Mouse (Mus musculus): ENCODE measurements at regions not wholly inside any gene's neighbourhood (a gene's known extent, or its start where the extent isn't known, plus 50 kb on each side); places are given as distances from the start of the nearest gene placed in this dataset.

DNA sequence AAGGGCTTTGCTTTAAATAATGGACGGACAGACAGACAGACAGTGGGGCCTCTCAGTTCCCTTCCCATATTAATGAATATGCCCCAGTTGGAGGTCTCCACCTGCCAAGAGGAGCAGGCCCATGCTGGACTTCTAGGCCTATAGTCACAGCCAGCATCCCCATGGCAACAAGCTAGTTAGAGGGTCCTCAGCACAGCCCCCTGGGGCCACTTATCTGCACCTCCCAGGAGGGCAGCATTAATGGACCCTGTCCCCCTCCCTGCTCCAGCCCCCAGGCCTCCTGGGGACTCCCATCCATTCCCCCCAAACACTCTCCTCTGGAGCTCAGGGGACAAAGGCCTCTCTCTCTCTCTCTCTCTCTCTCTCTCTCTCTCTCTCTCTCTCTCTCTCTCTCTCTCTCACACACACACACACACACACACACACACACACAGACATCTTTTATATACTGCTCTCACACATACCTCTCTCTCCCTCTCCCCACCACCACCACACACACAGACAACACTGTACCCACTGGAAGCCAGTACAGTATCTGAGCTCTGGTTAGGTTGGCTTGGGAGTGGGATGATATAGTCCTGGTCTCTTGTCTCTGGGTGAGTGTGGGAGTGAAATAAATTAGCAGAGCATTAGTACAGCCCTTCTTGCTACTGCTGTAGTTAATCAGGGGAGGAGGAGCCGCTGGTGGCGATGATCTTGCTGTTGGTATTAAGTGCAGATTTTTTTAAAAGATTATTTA, 127.7 kb downstream of the Mrm1 start:
- Histone ChIP-seq H3K4me3 (no peak overlapping the region), H3K36me3 (no peaks in the 10 kb centered on the region), H3K9me3 (0 out of 2 replicates have a peak, but pooled peaks cover 6% of the 10 kb centered on the region), H3K4me1 (replicated peaks) (peaks cover 27% of the 10 kb centered on the region), H3K27me3 (ENCODE audit: insufficient read depth, poor library complexity, severe bottlenecking) (peaks cover 34% of the 10 kb centered on the region), H3K27ac (peak overlapping the region; percentile 67)
- DNase-seq (ENCODE audit: low spot score), result no peak
- WGBS, result 58% methylated on average over 3 of the region's 3 CpGs

GRCm38 (mm10) chr11:84686473-84686872, 132.8 kb downstream of the Mrm1 start:
- Histone ChIP-seq H3K4me1 (replicated peaks) (peaks cover 19% of the 10 kb centered on the region), H3K9me3 (0 out of 2 replicates have a peak, but pooled peaks cover 6% of the 10 kb centered on the region), H3K4me3 (no peak overlapping the region), H3K36me3 (no peaks in the 10 kb centered on the region), H3K27ac (no peak overlapping the region), H3K27me3 (ENCODE audit: insufficient read depth, poor library complexity, severe bottlenecking) (peaks cover 20% of the 10 kb centered on the region)
- 85% methylated on average over 9 of the region's 9 CpGs for WGBS
- DNase-seq (ENCODE audit: low spot score), result no peak

DNA sequence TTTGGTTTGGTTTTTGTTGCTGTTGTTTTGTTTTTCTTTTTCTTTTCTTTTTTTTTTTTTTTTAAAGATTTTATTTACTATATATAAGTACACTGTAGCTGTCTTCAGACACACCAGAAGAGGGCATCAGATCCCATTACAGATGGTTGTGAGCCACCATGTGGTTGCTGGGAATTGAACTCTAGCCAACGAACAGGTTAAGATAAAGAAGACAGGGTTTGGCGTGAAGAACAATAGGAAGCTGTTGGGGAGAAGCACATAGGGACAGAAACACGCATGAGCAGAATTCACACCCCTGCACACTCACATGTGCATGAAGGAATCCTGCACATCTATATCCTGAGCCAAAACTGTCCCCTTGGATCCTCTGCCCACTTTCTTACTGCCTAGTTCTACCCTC, 135.0 kb downstream of the Mrm1 start:
- H3K27ac ChIP-seq, result no peak overlapping the region
- H3K27me3 ChIP-seq (ENCODE audit: insufficient read depth, poor library complexity, severe bottlenecking), result peaks cover 31% of the 10 kb centered on the region
- peaks cover 8% of the 10 kb centered on the region; the same call in 1 of the 2 replicates for H3K4me1 ChIP-seq (replicated peaks)
- H3K9me3 ChIP-seq, result 0 out of 2 replicates have a peak, but pooled peaks cover 6% of the 10 kb centered on the region
- DNase-seq (ENCODE audit: low spot score), result no peak
- H3K36me3 ChIP-seq, result no peaks in the 10 kb centered on the region
- WGBS, result 85% methylated on average over 3 of the region's 3 CpGs
- no peak overlapping the region for H3K4me3 ChIP-seq

DNA sequence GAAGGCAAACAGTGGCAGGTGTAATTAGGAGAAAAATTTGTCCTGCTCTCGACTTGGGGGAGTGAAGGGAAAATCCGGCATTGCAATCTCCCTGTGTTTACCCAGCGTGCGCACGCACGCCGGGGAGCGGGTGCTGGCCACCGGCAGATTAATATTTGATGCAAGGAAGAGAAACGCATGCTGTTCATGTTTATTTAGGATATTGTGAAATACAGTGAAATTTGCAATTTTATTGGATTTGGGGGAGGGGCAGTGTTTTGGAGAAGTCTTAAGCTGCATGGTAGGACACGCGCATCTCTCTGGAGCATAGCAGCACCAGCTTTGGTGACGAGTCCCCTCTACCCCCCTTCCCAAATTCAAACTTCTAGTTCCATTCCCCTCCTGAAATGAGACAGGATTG, 136.4 kb downstream of the Mrm1 start:
- no peaks in the 10 kb centered on the region for H3K9me3 ChIP-seq
- no peak overlapping the region for H3K4me3 ChIP-seq
- no peaks in the 10 kb centered on the region for H3K36me3 ChIP-seq
- H3K27me3 ChIP-seq (ENCODE audit: insufficient read depth, poor library complexity, severe bottlenecking), result peaks cover 43% of the 10 kb centered on the region
- WGBS, result 91% methylated on average over 13 of the region's 13 CpGs
- DNase-seq (ENCODE audit: low spot score), result no peak
- H3K27ac ChIP-seq, result no peak overlapping the region
- H3K4me1 ChIP-seq (replicated peaks), result peaks cover 13% of the 10 kb centered on the region; the same call in 1 of the 2 replicates

DNA sequence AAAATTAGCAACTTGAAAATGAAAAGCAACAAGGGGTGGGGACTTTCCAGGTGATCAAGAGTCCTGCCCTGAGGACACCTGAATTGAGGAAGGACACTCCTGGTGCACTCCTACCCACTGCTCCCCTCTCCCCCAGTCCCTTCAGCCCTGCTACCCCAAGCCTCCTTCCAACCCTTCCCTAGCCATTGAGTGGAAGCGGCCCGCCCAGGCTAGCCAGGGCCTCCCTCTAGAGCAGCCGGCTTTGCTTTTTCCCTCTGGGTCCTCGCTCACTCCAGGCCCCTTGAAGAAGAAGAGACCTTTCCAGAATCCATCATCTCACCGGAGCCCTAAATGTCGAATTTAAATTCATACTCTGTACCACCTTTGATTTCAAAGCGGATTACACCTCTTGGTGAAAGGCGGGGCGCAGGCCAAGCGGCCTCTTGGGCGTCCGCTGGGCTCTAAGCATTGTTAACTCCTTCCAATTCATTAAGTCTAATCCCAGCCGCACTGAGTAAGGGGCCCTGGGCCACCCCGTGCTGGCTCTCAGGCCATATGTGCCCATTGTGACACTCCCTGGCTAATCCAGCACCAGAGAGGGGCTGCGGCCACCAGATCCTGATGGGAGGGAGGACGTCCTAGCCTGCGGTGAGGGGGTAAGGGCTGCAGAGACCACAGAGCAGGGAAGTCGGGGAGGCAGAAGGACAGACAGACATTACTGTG, 142.8 kb downstream of the Mrm1 start:
- H3K36me3 ChIP-seq, result no peaks in the 10 kb centered on the region
- peaks cover 37% of the 10 kb centered on the region for H3K4me1 ChIP-seq (replicated peaks)
- WGBS, result 19% methylated on average over 18 of the region's 18 CpGs
- H3K4me3 ChIP-seq, result no peak overlapping the region
- H3K9me3 ChIP-seq, result no peaks in the 10 kb centered on the region
- DNase-seq (ENCODE audit: low spot score), result no peak
- peak overlapping the region; percentile 40; the same call in 1 of the 2 replicates for H3K27ac ChIP-seq
- H3K27me3 ChIP-seq (ENCODE audit: insufficient read depth, poor library complexity, severe bottlenecking), result peaks cover 65% of the 10 kb centered on the region

GRCm38 (mm10) chr11:84672841-84673473, 146.4 kb downstream of the Mrm1 start:
- Histone ChIP-seq H3K36me3 (no peaks in the 10 kb centered on the region), H3K27ac (no peak overlapping the region), H3K9me3 (no peaks in the 10 kb centered on the region), H3K27me3 (ENCODE audit: insufficient read depth, poor library complexity, severe bottlenecking) (peaks cover 45% of the 10 kb centered on the region), H3K4me3 (no peak overlapping the region), H3K4me1 (replicated peaks) (peaks cover 39% of the 10 kb centered on the region)
- DNase-seq (ENCODE audit: low spot score), result peak; percentile 32
- 56% methylated on average over 18 of the region's 18 CpGs for WGBS

DNA sequence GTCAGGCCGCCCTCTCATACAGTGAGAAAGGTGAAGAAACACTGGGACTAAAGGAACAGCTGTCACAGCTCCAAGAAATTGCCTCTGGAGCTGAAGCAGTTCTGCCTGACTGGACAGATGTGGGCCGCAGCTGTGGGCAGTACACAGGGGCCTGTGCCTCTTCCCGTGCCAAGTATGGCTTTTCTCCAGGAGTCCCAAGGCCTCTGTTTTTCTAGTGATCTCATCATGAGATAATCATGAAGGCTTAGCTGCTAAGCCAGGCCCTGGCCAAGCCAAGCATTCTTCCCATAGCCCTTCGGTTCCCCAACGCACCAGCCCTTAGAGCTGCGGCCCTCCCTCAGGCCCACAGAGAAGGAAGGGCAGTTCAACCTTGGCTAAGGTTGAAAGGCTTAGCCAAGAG, 146.2 kb upstream of the Lhx1 start:
- H3K27me3 ChIP-seq (ENCODE audit: insufficient read depth, poor library complexity, severe bottlenecking), result peaks cover 31% of the 10 kb centered on the region
- no peak overlapping the region for H3K4me3 ChIP-seq
- DNase-seq (ENCODE audit: low spot score), result no peak
- peaks cover 31% of the 10 kb centered on the region for H3K4me1 ChIP-seq (replicated peaks)
- H3K36me3 ChIP-seq, result no peaks in the 10 kb centered on the region
- peak overlapping the region; percentile 53; the same call in 1 of the 2 replicates for H3K27ac ChIP-seq
- no peaks in the 10 kb centered on the region for H3K9me3 ChIP-seq
- WGBS, result 86% methylated on average over 6 of the region's 6 CpGs

GRCm38 (mm10) chr11:84667711-84668110, 142.4 kb upstream of the Lhx1 start:
- H3K9me3 ChIP-seq, result no peaks in the 10 kb centered on the region
- H3K27ac ChIP-seq, result no peak overlapping the region
- H3K36me3 ChIP-seq, result no peaks in the 10 kb centered on the region
- DNase-seq (ENCODE audit: low spot score), result no peak
- 88% methylated on average over 4 of the region's 4 CpGs for WGBS
- no peak overlapping the region for H3K4me3 ChIP-seq
- H3K4me1 ChIP-seq (replicated peaks), result peaks cover 22% of the 10 kb centered on the region
- peaks cover 25% of the 10 kb centered on the region for H3K27me3 ChIP-seq (ENCODE audit: insufficient read depth, poor library complexity, severe bottlenecking)

- H3K4me3 ChIP-seq, result no peak overlapping the region
- H3K27me3 ChIP-seq (ENCODE audit: insufficient read depth, poor library complexity, severe bottlenecking), result peaks cover 11% of the 10 kb centered on the region
- H3K27ac ChIP-seq, result no peak overlapping the region
- no peaks in the 10 kb centered on the region for H3K9me3 ChIP-seq
- WGBS, result 77% methylated on average over 3 of the region's 3 CpGs
- no peaks in the 10 kb centered on the region for H3K36me3 ChIP-seq
- no peak for DNase-seq (ENCODE audit: low spot score)
- H3K4me1 ChIP-seq (replicated peaks), result peaks cover 38% of the 10 kb centered on the region
Observed at GRCm38 (mm10) chr11:84664258-84664657, 138.9 kb upstream of the Lhx1 start.

DNA sequence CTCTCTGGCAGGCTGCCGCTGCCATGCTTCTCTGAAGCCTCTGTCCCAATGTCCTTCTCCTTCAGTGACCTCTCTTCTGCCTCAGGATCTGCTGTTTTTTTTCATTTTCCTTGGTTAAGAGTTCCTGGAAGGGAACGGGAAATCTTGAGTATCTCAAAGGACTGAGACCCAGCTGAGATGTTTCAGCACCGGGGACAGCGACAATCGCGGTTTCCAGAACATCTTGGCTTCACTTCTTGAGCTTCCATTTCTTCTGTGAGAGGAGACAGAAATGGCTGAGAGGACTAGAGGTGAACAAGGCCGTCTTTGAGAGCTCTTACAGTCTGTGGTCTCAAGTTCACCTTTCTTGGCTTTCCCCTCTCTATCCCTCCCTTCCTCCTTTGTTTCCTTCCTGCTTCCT, 136.6 kb upstream of the Lhx1 start:
- peaks cover 46% of the 10 kb centered on the region for H3K4me1 ChIP-seq (replicated peaks)
- no peak overlapping the region for H3K27ac ChIP-seq
- WGBS, result 10% methylated on average over 7 of the region's 7 CpGs
- no peaks in the 10 kb centered on the region for H3K9me3 ChIP-seq
- no peak overlapping the region for H3K4me3 ChIP-seq
- peaks cover 26% of the 10 kb centered on the region for H3K27me3 ChIP-seq (ENCODE audit: insufficient read depth, poor library complexity, severe bottlenecking)
- DNase-seq (ENCODE audit: low spot score), result peak; percentile 75
- H3K36me3 ChIP-seq, result no peaks in the 10 kb centered on the region

GRCm38 (mm10) chr11:84660877-84661276, 135.5 kb upstream of the Lhx1 start:
- Histone ChIP-seq H3K27ac (peak overlapping the region; percentile 47), H3K9me3 (no peaks in the 10 kb centered on the region), H3K27me3 (ENCODE audit: insufficient read depth, poor library complexity, severe bottlenecking) (peaks cover 32% of the 10 kb centered on the region), H3K36me3 (no peaks in the 10 kb centered on the region), H3K4me3 (no peak overlapping the region), H3K4me1 (replicated peaks) (peaks cover 46% of the 10 kb centered on the region)
- WGBS, result 10% methylated on average over 8 of the region's 8 CpGs
- DNase-seq (ENCODE audit: low spot score), result peak; percentile 42

DNA sequence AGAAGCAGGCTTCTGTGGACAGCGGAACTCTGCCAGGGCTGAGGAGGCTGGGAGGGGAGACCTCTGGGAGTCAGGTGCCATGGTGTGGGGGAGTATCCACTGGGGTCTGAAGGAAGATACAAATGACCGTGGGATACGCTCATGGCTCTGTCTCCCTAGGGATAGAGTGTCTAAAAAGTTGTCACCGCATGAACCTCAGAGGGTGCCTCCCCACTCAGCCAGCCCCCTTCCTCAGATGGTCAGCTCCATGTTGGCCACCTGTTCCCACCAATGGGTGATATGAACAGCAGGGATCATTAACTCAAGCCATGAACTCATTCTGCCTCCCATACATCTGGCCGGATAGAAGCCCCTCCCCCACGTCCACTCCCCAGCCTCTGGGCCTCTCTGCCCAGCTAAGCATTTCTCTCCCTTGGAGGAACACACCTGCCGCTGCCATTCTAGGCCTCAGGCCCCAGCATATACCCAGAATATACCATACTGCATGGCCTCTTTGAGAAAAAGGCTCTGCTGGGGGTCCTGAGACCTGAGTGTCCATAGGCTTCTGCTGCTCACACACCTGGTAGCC, 134.1 kb upstream of the Lhx1 start:
- no peak overlapping the region for H3K4me3 ChIP-seq
- H3K4me1 ChIP-seq (replicated peaks), result peaks cover 46% of the 10 kb centered on the region
- H3K27ac ChIP-seq, result no peak overlapping the region
- H3K36me3 ChIP-seq, result no peaks in the 10 kb centered on the region
- no peak for DNase-seq (ENCODE audit: low spot score)
- 79% methylated on average over 7 of the region's 7 CpGs for WGBS
- peaks cover 44% of the 10 kb centered on the region for H3K27me3 ChIP-seq (ENCODE audit: insufficient read depth, poor library complexity, severe bottlenecking)
- no peaks in the 10 kb centered on the region for H3K9me3 ChIP-seq

Data from hindbrain, embryonic 10.5 days (tissue).